Mouse (Mus musculus) thymus, postnatal 36 days (tissue): ENCODE data around the gene 5730596B20Rik.

Source experiments
- DNase-seq, 2 experiments: peaks; one replicate each; pipeline ENCODE4 v3.0.0; 2022; ENCODE audit warnings: mixed read lengths in 2 of 2

Gene 5730596B20Rik

DNA sequence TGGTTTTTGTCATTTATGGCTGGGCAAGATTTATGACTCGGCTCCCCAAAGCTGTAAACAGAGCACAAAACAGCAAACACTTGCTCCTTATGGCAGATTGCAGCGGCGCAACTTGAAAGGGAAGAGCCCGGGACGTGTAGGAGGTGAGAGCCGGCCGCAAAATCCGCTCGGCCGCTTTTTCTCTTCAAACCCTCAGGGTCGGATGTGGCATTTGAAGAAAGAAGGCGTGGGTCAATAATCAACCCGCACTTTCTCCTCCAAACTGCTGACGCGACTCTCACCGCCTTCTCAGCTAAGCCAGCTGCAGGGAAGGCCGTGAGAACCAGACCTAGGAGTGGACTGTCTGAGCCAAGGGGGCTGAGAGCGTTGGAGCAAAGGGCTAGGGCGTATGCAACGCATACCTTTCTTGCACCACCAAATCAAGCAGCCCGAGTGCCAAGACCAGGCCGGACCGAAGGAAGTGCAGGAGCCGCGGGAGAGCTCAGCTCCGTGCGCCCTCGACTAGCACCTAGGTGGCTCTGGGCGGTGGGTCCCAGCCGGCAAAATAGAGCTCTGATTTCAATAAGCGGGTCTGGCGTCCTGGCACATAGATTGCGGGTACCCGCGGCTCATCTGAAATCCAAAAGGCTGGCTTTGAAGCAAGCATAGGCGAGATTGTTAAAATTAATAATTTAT is at the start of gene 5730596B20Rik:
TSS of gene 5730596B20Rik (plus strand) at position 438 of the 675 bp plus-strand sequence.
- no peak for DNase-seq

DNA sequence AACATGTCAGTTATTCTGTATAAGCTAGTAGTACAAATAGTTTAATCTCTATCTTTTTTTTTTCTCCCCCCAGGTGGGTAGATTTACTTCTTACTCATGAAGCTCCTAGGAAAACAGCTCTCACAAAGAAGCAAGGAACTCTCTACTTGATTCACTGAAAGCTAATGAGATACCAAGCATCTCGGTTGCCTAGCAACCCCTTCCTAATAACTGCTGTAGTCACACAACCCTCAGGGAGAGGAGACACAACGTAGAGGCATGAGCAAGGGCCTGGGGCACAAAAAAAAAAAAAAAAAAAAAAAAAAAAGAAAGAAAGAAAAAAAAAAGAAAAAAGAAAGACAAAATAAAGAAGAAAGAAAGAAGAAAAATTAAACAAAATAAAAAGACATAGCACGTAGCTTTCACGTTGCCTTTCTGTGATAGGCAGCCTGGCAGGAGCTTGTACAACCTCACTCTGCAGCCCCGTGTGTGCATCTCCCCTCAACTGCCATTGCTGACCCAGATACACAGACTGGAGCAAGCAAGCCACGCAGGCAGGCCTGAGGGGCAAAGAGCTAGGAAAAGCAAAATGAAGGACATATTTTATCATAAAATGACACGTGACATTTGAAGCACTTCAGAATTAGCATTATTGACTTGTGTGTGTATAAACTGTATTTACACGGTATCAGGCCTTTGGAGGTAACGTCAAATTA is 39.3 kb upstream of the 5730596B20Rik start:
- no peak for DNase-seq

DNA sequence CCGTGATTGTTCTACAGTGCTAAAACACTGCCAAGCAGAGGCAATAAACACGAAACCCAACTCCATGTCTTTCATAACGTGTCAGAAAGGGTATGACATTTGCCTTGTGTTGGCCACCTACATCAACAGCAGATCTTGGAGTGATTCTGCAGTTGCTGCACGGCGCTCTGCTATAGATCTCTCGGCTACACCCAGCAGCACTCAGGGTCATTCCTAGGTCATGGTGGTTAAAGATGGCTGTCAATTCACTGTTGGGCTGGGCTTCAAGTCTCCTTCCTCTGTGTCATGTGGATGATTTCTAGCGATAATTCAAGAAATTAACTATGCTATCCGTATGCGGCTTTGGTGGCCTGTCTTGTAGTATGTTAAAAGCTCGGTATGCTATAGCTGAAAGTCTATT is 38.7 kb upstream of the 5730596B20Rik start:
- DNase-seq = no peak

DNA sequence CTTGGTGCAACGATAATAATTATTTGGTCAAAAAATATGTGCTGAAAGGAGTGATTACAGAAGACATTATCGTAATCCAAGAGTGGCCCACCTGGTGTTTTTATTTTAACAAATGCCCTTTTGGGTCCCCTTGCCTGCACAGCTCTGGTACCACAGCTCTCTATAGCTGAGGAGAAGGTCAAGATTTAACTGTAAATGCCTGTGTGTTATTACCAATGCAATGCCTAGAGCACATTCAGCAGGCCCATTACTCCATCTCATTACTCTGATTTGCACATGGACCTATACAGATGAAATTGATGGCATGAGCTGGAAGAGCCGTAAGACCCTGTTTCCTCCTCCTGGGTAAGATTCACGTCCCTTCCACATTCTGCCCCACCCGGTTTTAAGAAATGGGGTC is 38.2 kb upstream of the 5730596B20Rik start:
- no peak for DNase-seq

DNA sequence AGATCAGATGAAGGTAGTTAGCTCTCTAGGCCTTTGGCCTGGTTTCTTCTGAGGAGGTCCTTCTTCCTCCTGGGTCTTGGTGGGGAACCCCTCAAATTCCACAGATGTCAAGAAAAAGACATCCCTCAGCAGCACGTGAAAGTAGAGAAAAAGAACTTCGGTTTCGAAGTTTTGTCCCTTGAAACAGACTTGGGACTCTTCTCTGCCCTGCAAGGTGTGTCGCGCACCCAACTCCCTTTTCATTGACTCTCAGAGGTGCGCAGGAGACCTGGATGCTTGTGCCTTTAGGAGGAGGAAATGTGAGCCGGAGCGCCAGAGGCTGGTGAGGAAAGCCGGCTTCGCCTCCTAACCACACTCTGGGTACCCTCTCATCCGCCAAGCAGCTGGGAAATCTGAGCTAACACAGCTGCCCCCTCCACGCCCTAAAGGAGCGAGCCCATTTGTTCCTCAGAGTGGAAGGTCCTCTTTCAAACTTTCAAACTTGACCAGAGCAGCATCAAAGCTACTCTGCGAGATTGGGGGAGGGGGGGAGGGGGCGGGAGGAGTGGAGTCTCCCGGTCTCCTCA is 26.8 kb upstream of the 5730596B20Rik start:
- no peak for DNase-seq

DNA sequence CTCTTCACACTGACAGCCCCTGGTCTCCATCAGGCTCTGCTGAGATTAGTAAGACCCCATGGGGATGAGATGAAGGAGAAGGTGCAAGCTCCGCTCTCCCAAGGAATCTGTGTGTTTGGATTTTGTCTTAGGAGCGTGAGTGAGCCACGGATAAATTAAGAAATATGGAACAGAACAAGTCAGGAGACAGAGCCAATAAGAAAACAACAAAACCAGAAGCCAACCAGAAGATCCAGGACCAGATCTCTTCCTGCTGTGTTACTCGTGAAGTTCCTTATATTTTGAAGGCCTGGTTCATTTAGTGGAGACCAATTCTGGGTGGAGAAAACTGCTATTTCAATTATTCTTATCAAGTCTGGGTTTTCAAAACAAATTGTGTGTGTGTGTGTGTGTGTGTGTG is 25.7 kb upstream of the 5730596B20Rik start:
- DNase-seq = no peak

DNA sequence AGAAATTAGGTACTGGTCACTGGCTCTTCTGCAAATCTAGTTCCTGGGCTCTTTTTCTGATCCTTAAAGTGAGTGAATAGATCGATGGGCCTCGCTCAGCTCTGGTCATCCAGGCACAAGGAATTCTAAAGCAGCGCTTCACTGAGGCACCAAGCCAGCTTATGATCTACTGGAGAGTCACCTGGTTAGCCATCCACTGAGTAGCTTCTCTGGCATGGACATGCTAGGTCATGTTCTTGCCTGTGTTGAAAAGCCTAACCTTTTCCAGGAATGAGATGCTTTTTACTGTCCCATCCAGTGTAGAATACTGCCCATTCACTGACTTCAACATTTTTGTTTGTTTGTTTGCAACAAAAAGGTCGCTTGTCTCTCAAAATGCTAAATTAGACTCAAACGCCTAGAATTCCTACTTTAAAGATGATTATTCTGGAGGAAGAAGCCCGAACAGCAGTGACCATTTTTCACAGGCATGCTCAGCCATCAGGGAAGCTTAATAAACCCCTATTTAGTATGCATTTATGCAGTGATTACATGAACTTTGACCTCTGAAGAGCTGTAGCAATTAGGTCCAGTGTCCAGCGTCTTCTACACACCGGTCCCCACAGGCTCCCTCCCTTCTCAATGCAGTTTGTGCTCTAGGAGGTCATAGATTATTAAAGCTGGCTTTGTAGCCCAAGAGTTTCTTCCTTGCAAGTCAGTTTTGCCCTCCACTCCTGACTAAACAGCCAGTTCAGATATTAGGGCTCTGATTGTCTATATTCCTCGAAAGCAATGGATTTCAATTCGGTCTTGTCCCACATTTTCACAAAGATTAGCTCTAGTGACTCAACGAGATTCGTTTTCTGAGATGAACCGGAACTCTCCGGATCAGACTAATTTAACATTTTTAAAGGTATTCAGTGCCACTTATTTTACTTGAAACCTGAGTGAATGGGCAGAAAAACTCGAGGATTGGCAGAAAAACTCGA is 24.8 kb upstream of the 5730596B20Rik start:
- no peak for DNase-seq

DNA sequence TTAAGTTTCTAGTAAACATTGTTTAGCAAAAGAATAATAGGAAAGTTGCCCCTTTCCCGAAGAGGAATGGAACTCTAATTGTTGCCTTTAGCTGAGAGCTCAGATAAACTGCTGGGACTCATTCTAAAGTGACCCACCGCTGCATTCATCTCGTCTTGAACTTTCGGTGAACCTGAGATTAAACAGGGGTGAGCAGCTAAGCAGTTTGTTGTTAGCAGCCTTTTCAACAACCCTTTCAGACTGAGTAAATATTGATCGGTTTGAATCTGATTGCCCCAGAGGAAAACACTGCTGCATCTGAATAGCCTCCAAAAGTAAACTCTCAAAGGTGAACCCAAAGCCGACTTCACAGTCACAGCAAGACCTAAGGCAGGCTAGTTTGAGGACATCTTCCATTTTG is 24.0 kb upstream of the 5730596B20Rik start:
- DNase-seq = no peak

DNA sequence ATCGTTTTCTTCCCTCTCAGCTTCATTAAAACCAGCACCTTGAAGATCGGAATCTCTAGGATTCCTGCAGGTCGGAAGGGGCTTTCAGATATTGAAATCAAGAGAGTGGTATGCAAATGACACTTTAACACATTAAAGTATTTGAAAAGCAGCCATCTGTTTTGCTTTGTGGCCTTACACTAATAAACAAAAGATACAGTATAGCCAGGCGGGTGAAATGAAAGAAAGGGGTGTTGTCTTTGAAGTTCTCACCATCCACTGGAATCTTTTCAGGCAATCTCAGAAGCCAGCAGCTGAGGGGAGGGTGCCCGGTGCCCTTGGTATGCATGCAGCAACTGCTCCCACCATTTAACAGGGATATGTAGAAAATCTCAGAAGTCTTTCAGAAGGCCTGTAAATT is 23.3 kb upstream of the 5730596B20Rik start:
- no peak for DNase-seq

DNA sequence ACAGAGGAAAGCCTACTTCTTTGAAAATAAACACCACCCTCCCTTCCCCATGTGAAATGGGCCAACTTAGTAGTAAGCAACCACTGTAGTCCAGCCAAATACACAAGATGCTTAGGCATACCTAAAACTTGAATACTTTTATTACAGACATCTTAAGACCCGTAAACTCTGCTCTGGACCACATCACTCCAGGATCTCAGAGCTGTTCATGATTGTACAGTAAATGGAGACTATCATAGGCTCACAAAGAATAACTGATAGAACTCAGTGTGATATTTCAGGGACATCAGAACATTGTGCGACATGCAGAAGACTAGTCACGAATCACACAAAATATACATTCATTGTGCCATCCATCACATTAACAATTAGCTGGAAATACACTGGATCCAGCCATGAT is 21.8 kb upstream of the 5730596B20Rik start:
- no peak for DNase-seq

DNA sequence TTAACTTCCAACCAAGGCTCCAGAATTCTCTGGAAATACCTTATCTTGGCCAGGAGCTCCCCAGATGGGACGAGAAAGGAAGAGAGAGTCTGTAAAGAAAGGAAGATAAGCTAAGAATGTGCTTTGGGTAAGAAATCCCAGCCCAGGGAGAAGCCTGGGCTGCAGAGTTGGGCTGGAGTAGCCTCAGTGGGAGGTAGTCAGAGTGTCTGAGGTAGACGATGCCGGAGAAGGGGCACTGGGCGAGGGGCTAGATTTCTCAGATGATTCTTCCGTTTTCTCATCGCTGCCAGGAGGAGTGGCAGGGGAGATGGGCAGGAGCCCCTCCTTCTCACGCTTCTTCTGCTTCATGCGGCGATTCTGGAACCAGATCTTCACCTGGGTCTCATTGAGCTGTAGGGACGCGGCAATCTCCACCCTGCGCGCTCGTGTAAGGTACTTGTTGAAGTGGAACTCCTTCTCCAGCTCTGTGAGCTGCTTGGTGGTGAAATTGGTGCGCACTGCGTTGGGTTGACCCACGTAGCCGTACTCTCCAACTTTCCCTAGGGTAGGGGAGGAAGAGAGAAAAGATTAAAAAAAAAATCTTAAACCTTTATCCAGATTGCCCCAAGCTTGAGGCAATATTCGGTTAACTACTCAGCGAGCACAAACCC is 20.6 kb upstream of the 5730596B20Rik start:
- DNase-seq = no peak

DNA sequence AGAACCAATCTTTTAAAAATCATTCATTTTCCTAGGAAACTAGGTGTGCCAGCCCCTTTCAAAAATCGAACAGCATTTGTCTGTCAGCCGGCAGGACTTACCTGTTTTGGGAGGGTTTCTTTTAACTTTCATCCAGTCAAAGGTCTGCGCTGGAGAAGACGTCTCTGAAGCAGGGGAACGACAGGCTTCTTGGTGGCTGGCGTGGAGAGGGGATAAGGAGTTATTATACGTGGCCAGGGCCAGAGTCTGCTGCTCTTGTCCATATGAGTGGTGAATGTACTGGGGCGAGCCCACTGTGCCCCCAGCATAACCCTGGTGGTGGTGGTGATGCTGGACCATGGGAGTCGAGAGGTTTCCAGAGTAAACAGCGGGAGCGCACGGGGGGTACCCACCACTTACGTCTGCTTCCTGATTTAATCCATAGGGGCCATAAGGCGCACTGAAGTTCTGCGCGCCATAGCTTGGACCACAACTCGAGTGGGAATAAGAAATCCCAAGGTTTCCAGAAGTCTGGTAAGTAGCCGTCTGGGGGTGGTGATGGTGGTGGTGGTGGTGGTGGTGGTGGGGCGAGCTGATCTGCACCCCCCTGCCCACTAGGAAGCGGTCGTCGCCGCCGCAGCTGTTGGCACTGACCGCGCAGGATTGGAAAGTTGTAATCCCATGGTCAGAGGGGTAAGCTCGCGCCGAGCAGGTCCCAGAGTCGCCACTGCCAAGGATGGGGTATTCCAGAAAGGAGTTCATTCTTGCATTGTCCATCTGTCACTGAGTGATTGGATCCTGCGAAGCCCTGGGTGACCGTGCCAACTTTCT is 19.6 kb upstream of the 5730596B20Rik start:
- DNase-seq = no peak

DNA sequence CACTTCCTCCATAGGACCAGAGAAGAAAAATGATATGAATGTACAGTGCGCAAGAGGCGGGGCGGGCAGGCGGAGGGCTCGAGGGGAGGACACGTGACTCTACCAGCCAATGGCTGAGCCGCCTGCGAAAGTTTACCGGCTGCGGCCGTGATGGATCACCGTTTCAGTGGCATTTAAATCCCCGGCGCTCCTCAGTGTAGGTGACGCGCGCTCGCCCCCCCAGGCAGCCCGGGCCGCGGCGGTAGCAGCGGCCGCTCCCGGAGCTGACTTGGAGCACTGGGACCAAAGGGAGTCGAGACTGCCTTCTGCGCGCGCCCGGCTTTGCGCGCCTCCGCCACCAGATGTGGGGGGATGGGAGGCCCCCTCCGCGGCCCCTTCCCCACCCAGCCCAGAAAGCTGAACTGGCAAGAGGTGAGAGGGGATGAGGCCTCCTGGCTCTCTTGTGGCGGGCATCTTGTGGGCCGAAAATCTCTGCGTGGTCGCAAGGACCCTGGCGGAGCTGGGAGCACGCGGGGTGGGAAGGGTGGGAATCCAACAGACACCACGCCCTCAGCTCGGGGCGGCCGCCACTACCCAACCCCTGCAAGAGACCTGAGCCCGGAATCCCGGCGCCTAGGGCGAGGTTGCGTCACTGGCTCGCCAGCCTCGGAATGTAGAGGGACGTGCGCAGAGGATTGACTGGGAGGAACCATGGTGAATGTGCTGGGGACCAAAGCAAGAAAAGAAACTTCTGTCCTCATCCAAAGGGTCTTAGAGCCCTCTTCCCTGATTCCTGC is 18.8 kb upstream of the 5730596B20Rik start, which contains the start of gene Hoxa1:
TSS of gene Hoxa1 (minus strand) at position 42 of the 776 bp plus-strand sequence.
- peak; percentile 56 to 73 for DNase-seq

DNA sequence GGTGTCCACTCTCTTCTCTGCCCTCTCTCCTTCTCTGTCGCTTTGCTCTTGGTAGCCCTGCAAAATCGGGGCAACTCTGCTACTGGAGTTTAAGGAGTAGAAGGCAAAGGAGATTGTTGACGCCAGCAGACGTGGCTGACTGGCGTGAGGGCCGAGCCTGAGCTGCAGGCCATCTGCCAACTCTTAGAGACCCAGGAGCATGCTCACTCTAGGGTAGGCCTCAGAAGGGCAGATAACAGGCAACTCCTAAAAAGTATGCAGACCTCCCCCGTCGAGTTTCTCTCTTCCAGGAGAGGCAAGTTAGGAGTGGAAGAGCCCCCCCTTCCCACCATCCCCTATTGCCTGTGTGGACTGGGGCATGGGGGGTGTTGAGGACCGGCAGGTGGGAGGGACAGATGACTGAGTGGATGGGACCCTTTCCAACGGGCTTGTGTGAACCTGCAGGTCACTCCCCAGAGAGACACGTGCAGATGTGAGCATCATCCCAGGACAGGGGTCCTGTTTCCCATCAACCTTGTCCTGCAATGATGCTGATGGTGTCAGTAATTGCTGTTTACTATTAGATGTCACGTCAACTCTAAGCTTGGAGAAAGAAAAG is 18.0 kb upstream of the 5730596B20Rik start:
- no peak for DNase-seq

DNA sequence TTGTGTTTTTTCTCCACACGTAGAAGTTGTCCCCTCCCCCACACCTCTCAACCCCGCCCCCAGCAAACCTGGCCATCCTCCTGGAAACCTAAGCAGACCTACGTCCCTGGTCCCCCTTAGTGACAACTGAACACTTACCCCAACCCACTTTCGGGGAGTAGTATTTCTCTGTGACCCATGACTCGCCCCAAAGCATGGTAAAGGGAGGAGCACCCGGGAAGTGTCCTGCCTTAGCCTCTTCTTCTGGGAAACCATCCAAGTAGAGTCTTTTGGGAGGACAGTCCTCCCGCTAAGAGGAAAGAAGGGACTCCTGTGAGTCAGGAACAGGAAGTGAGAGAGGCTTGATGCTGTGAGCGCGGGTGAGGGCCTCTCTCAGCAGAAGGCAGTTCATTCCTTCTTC is 17.3 kb upstream of the 5730596B20Rik start:
- DNase-seq = no peak

DNA sequence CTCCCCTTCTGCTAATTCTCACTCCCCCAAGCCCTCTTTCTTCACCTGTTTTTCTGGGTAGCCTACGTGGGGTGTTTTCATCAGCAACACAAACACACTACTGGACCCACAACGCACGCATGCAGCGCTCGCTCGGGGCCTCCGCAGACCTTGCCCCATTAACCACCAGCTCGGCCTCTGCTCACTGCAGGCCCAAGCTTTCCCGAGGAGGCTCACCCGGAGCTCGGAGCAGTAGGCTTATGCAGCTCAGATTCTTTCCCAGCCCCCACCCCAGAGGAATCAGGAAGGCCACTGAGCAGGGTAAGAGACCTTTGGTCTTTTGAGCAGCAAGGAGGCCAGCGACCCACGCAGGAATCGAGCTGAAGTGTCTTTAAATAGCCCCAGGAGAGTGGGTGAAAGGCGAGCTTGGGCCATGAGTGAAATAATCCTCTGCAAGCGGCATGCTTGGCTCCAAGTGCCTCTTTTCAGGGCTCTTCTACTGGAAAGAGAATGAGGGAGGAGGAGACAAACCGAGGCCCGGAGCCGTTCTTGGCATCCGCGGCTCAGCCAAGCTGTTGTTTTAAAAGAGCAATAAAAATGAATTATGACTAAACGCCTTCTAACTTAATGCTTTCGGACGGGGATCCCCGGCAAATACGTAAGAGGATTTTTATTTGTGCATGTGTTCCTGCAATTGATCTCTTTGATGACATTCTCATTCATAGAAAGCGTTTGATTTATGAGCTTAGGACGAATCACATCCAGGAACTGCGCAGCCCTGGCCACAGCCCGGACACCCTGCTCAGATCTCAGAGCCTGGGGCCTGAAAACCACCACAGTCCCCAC is 16.6 kb upstream of the 5730596B20Rik start:
- no peak for DNase-seq

DNA sequence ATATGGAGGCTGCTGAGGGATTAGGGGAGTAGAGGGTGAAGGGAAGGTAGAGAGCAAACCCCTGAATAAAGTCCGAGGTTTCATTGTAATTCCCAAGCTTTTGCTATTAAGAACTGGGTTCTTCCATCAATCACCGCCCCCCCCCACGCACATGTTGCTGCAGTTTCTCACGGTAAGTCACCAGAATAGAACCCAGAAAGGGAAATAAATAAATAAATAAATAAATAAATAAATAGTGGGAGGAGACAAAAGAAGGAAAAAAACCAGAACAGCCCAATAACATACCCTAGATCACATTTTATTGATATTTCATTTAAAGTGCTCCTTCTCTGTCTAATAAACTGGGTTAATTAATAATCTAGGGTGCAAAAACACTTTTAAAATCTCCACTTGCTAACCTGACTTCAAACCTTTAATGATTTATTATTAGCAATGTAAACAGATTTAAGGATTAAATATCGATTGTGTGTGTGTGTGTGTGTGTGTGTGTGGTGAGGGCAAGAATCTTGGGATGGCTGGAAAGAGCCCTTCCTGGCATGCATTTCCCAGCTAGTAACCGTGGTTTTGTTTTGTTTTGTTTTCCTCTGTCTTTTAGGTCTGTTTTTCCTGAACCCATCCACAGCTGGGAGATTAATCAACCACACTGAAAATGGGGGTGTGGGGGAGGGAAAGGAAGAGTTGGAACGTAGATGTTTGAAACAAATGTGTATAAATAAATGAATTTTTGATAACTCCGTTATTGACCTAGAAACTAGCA is 15.8 kb upstream of the 5730596B20Rik start:
- no peak for DNase-seq

DNA sequence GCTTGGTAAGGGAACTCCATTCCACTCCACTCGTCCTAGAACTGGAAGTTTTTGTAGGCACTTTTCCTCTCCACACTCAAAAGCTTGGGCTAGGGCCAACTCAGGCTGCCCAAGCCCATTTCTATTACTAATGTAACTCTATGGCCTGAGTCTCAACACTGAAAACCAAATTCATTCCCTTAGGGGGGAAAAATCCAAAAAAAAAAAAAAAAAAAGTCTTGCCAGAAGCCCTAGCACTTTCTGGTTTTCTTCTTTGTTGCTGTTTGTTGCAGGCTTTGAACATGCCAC is 15.3 kb upstream of the 5730596B20Rik start:
- DNase-seq = no peak
